Mouse (Mus musculus) MEL (cell line): ENCODE data around the gene Rbp2. TPM values are rescaled to one million over a fixed set of nuclear protein-coding genes. Genes with fewer than 3 reads are reported as not detected.

Experiments
- DNase-seq: peaks from one replicate; pipeline ENCODE4 v3.0.0; 2011; ENCODE audit warnings: low read depth, low spot score
- H3K27ac ChIP-seq: 2 replicates; pipeline ENCODE4 v1.5.1; 2012; ENCODE audit warnings: low read depth, mild to moderate bottlenecking, control low read depth, low read length, moderate library complexity; ENCODE audit not compliant: control insufficient read depth
- H3K27me3 ChIP-seq, 2 experiments: fragments of 150-350 bp in 1 of 2; sonication (generic) in 1 of 2; 2 replicates each; pipeline ENCODE4 v1.6.1; 2012; ENCODE audit warnings: low read length in 2 of 2, mild to moderate bottlenecking in 2 of 2, improper control_type of control experiment in 1 of 2, moderate library complexity in 1 of 2; ENCODE audit not compliant: insufficient read depth in 2 of 2, control insufficient read depth in 1 of 2
- H3K36me3 ChIP-seq, 2 experiments: 2 replicates each; pipeline ENCODE4 v1.6.1; 2012 to 2014; ENCODE audit warnings: low read length in 2 of 2, improper control_type of control experiment in 1 of 2, inconsistent platforms in 1 of 2, mild to moderate bottlenecking in 1 of 2; ENCODE audit not compliant: insufficient read depth in 2 of 2, control insufficient read depth in 1 of 2
- H3K4me1 ChIP-seq, 2 experiments: fragments of 150-350 bp in 1 of 2; sonication (generic) in 1 of 2; 2 replicates each; pipeline ENCODE4 v1.6.1; 2012; ENCODE audit warnings: low read length in 2 of 2, improper control_type of control experiment in 1 of 2, mild to moderate bottlenecking in 1 of 2; ENCODE audit not compliant: insufficient read depth in 2 of 2, control insufficient read depth in 1 of 2
- H3K4me3 ChIP-seq, 2 experiments: fragments of 150-350 bp in 1 of 2; sonication (generic) in 1 of 2; 2 replicates each; pipeline ENCODE4 v1.5.1; 2012; ENCODE audit warnings: low read depth in 2 of 2, low read length in 2 of 2, mild to moderate bottlenecking in 2 of 2, moderate library complexity in 2 of 2, control low read depth in 1 of 2, improper control_type of control experiment in 1 of 2; ENCODE audit not compliant: control insufficient read depth in 1 of 2, insufficient read depth in 1 of 2
- H3K79me2 ChIP-seq: 2 replicates; pipeline ENCODE4 v1.6.1; 2012; ENCODE audit warnings: mild to moderate bottlenecking, low read length, moderate library complexity; ENCODE audit not compliant: control insufficient read depth, poor library complexity, insufficient read depth
- H3K9ac ChIP-seq: 2 replicates; pipeline ENCODE4 v1.6.1; 2012; ENCODE audit warnings: low read depth, mild to moderate bottlenecking, control low read depth, low read length, moderate library complexity; ENCODE audit not compliant: control insufficient read depth, poor library complexity, severe bottlenecking
- H3K9me3 ChIP-seq: fragments of 150-350 bp; sonication (generic); replicated peaks from 2 replicates; pipeline ENCODE4 v1.6.1; 2012; ENCODE audit warnings: mild to moderate bottlenecking, low read length, improper control_type of control experiment, moderate library complexity; ENCODE audit not compliant: insufficient read depth
- CHD1 ChIP-seq: IDR thresholded peaks from 2 replicates; pipeline ENCODE4 v1.6.1; 2012; ENCODE audit warnings: low read depth, mild to moderate bottlenecking, inconsistent platforms, low read length, improper control_type of control experiment
- E2F4 ChIP-seq: IDR thresholded peaks from 2 replicates; pipeline ENCODE4 v1.6.1; 2011; ENCODE audit warnings: low read depth, low read length, improper control_type of control experiment, borderline replicate concordance
- ELF1 ChIP-seq: IDR thresholded peaks from 2 replicates; pipeline ENCODE4 v1.6.1; 2014; ENCODE audit warnings: low read depth, mild to moderate bottlenecking, inconsistent platforms, low read length, improper control_type of control experiment, moderate library complexity
- EP300 ChIP-seq, 2 experiments: IDR thresholded peaks; 2 replicates each; pipeline ENCODE4 v1.6.1; 2011; ENCODE audit warnings: improper control_type of control experiment in 2 of 2, low read length in 2 of 2, low read depth in 1 of 2, mild to moderate bottlenecking in 1 of 2
- ETS1 ChIP-seq: IDR thresholded peaks from 2 replicates; pipeline ENCODE4 v1.6.1; 2012; ENCODE audit warnings: low read depth, mild to moderate bottlenecking, inconsistent platforms, low read length, improper control_type of control experiment, moderate library complexity
- GATA1 ChIP-seq: IDR thresholded peaks from 2 replicates; pipeline ENCODE4 v1.6.1; 2011; ENCODE audit warnings: low read depth, low read length, improper control_type of control experiment
- HCFC1 ChIP-seq: IDR thresholded peaks from 2 replicates; pipeline ENCODE4 v1.6.1; 2012; ENCODE audit warnings: low read depth, mild to moderate bottlenecking, inconsistent platforms, low read length, improper control_type of control experiment, moderate library complexity
- MAX ChIP-seq: IDR thresholded peaks from 2 replicates; pipeline ENCODE4 v1.6.1; 2011; ENCODE audit warnings: low read length, improper control_type of control experiment
- MYB ChIP-seq: IDR thresholded peaks from 2 replicates; pipeline ENCODE4 v1.6.1; 2011; ENCODE audit warnings: mild to moderate bottlenecking, low read depth, low read length, improper control_type of control experiment
- NRF1 ChIP-seq: IDR thresholded peaks from 2 replicates; pipeline ENCODE4 v1.6.1; 2014; ENCODE audit warnings: low read depth, mild to moderate bottlenecking, inconsistent platforms, low read length, improper control_type of control experiment, moderate library complexity; ENCODE audit not compliant: poor library complexity, insufficient read depth, severe bottlenecking
- POLR2A ChIP-seq, 2 experiments: IDR thresholded peaks; 2 replicates each; pipeline ENCODE4 v1.6.1; 2011 to 2012; ENCODE audit warnings: low read length in 2 of 2, mild to moderate bottlenecking in 2 of 2, control low read depth in 1 of 2, improper control_type of control experiment in 1 of 2, low read depth in 1 of 2, moderate library complexity in 1 of 2; ENCODE audit not compliant: control insufficient read depth in 1 of 2, insufficient read depth in 1 of 2, poor library complexity in 1 of 2
- POLR2AphosphoS2 ChIP-seq: IDR thresholded peaks from 2 replicates; pipeline ENCODE4 v1.6.1; 2011; ENCODE audit warnings: low read length, improper control_type of control experiment
- RCOR1 ChIP-seq: IDR thresholded peaks from 2 replicates; pipeline ENCODE4 v1.6.1; 2012; ENCODE audit warnings: low read depth, mild to moderate bottlenecking, inconsistent platforms, low read length, improper control_type of control experiment
- SMC3 ChIP-seq: IDR thresholded peaks from 2 replicates; pipeline ENCODE4 v1.6.1; 2011; ENCODE audit warnings: low read depth, low read length, improper control_type of control experiment
- USF1 ChIP-seq: IDR thresholded peaks from 2 replicates; pipeline ENCODE4 v1.6.1; 2014; ENCODE audit warnings: low read depth, mild to moderate bottlenecking, inconsistent platforms, low read length, improper control_type of control experiment, moderate library complexity
- USF2 ChIP-seq, 2 experiments: IDR thresholded peaks; 2 replicates each; pipeline ENCODE4 v1.6.1; 2011 to 2012; ENCODE audit warnings: improper control_type of control experiment in 2 of 2, low read length in 2 of 2, borderline replicate concordance in 1 of 2, inconsistent platforms in 1 of 2, low read depth in 1 of 2, mild to moderate bottlenecking in 1 of 2; ENCODE audit not compliant: insufficient read depth in 1 of 2
- ZMIZ1 ChIP-seq: IDR thresholded peaks from 2 replicates; pipeline ENCODE4 v1.6.1; 2012; ENCODE audit warnings: low read depth, mild to moderate bottlenecking, inconsistent platforms, low read length, improper control_type of control experiment, moderate library complexity
- polyA plus RNA-seq, 2 experiments: library from polyadenylated mRNA; stranded (reverse) in 1 of 2; unstranded in 1 of 2; fragments of >175 nt in 1 of 2; fragments of >200 nt in 1 of 2; gene quantifications; 2 replicates each; pipeline versions ENCODE4 v1.2.1 to v1.2.4; 2012; ENCODE audit warnings: low replicate concordance in 2 of 2, low read depth in 1 of 2; ENCODE audit not compliant: insufficient read length in 2 of 2, insufficient read depth in 1 of 2, missing spikeins in 1 of 2
- total RNA-seq: library from RNA; depleted of rRNA; stranded (reverse); fragments of 300-350 nt; gene quantifications from 2 replicates; pipeline ENCODE4 v1.2.3, GENCODE M21; 2012; rRNA removed

Gene Rbp2
- total RNA-seq (not detected in 2 replicates), polyA plus RNA-seq (under 1 TPM in 1 of 2 experiments, not detected in 1; 0.11 TPM)

GRCm38 (mm10) chr9:98485815-98486214 is at the start of gene Rbp2:
Gene Rbp2 (plus strand): TSS chr9:98486115.
- no peak within 1 kb of the TSS for H3K27ac ChIP-seq
- H3K9me3 ChIP-seq = no peaks in the 10 kb centered on the region
- TF ChIP-seq RCOR1 (no peak), POLR2AphosphoS2 (no peak), E2F4 (no peak), USF1 (no peak), CHD1 (no peak), MAX (no peak), MYB (no peak), HCFC1 (no peak), USF2 (IDR thresholded peaks at IDR 0.05; ENCODE audit: borderline replicate concordance in 1 of 2, insufficient read depth in 1 of 2, low read depth in 1 of 2, low read length in 2 of 2) (no peak), EP300 (IDR thresholded peaks at IDR 0.05; ENCODE audit: low read depth in 1 of 2, low read length in 2 of 2) (no peak), SMC3 (no peak), ZMIZ1 (no peak), NRF1 (no peak), POLR2A (IDR thresholded peaks at IDR 0.05; ENCODE audit: control insufficient read depth in 1 of 2, insufficient read depth in 1 of 2, low read depth in 1 of 2, low read length in 2 of 2, poor library complexity in 1 of 2) (no peak), ELF1 (no peak), ETS1 (no peak)
- no peak within 1 kb of the TSS for H3K9ac ChIP-seq
- H3K79me2 ChIP-seq = no peaks in the 10 kb centered on the region
- H3K4me1 ChIP-seq = peaks cover 7 to 15% of the 10 kb centered on the region in 2 experiments; a peak in 3 of 4 replicates
- H3K4me3 ChIP-seq = no peak within 1 kb of the TSS
- peaks cover 0 to 17% of the 10 kb centered on the region in 2 experiments; a peak in 2 of 4 replicates for H3K36me3 ChIP-seq
- DNase-seq = no peak
- H3K27me3 ChIP-seq = no peaks in the 10 kb centered on the region; a peak in 1 of 4 replicates

GRCm38 (mm10) chr9:98437819-98438218 is 48.1 kb upstream of the Rbp2 start:
- H3K79me2 ChIP-seq = no peaks in the 10 kb centered on the region
- H3K27ac ChIP-seq = no peak overlapping the region
- H3K4me3 ChIP-seq = no peak overlapping the region
- H3K27me3 ChIP-seq = no peaks in the 10 kb centered on the region
- no peak for TF ChIP-seq NRF1
- no peak for TF ChIP-seq ETS1
- no peak for TF ChIP-seq GATA1
- no peak for TF ChIP-seq USF1
- TF ChIP-seq POLR2AphosphoS2 = no peak
- TF ChIP-seq HCFC1 = no peak
- no peak for TF ChIP-seq RCOR1
- TF ChIP-seq POLR2A (IDR thresholded peaks at IDR 0.05; ENCODE audit: control insufficient read depth in 1 of 2, insufficient read depth in 1 of 2, low read depth in 1 of 2, low read length in 2 of 2, poor library complexity in 1 of 2) = no peak
- TF ChIP-seq MAX = no peak
- H3K9ac ChIP-seq = no peak overlapping the region
- no peaks in the 10 kb centered on the region for H3K9me3 ChIP-seq
- H3K4me1 ChIP-seq = no peaks in the 10 kb centered on the region
- DNase-seq = no peak
- H3K36me3 ChIP-seq = no peaks in the 10 kb centered on the region
